In the genomic region with DNA sequence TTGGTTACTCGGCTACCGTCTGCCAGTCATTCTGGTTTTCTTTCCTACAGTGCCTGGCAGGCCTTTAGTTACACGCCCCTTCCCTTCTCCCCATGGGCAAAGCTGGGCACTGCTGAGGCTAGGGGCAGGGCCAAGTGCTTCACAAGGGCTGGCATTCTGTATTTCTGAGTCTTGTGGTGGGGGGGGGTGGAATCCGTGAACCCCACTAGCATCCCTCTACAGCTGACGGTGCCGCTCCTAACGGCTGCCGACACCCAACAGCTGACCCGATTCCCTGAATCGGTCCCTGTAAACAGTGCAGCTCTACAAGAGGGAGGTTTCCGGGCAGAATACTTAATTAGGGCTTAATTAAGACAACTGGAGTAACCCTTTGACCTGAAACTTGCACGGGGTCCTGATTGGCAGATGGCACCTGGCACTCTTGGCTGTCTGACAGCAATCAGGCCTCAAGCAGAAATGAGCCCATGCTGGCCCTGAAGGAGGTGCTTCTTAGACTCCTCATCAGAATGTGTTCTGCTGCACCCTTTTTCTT, we compare ENCODE assay signal across 11 mouse cellular contexts. TPM values are rescaled to one million over a fixed set of nuclear protein-coding genes. Genes with fewer than 3 reads are reported as not detected.
DNase-seq lines count a peak whose midpoint lies in the region; ATAC-seq and TF ChIP-seq lines count a peak whose summit lies in the region.
"Had no signal": no experiment of that assay in that cellular context is flagged by ENCODE, and none has a peak within 500 bp of the region (broad histone marks: within the 10 kb centered on the region; RNA-seq: fewer than 3 reads in every experiment).

No protein-coding gene starts in this region.

- H3K4me2 ChIP-seq in embryonic facial prominence, embryonic 12.5 days (replicated peaks), result no peak overlapping the region
- peak overlapping the region; percentile 25 for H3K4me2 ChIP-seq in hindbrain, embryonic 15.5 days
- no peak overlapping the region for H3K4me2 ChIP-seq in midbrain, postnatal 0 days (ENCODE audit: low read depth, low read length, poor library complexity, severe bottlenecking)
- H3K4me2 ChIP-seq: liver, embryonic 15.5 days; stomach, embryonic 15.5 days had no signal

- H3K9ac ChIP-seq in embryonic facial prominence, embryonic 12.5 days, result no peak overlapping the region
- H3K9ac ChIP-seq in hindbrain, embryonic 15.5 days, result no peak overlapping the region
- H3K9ac ChIP-seq in midbrain, postnatal 0 days (replicated peaks; ENCODE audit: low read length, poor library complexity, severe bottlenecking), result no peak overlapping the region
- H3K9ac ChIP-seq: liver, embryonic 15.5 days; stomach, embryonic 15.5 days had no signal

- no peak for TF ChIP-seq CTCF in midbrain, postnatal 0 days (IDR thresholded peaks at IDR 0.05)

- no peaks in the 10 kb centered on the region for H3K9me3 ChIP-seq in embryonic facial prominence, embryonic 12.5 days
- no peaks in the 10 kb centered on the region for H3K9me3 ChIP-seq in embryonic facial prominence, embryonic 10.5 days
- no peaks in the 10 kb centered on the region for H3K9me3 ChIP-seq in hindbrain, embryonic 15.5 days
- H3K9me3 ChIP-seq in midbrain, postnatal 0 days (ENCODE audit: low read length), result no peaks in the 10 kb centered on the region
- H3K9me3 ChIP-seq: liver, embryonic 15.5 days; stomach, embryonic 15.5 days had no signal

- 50% methylated on average over 12 of the region's 12 CpGs for WGBS in embryonic facial prominence, embryonic 12.5 days
- WGBS in embryonic facial prominence, embryonic 10.5 days, result 58% methylated on average over 12 of the region's 12 CpGs
- 31% methylated on average over 12 of the region's 12 CpGs for WGBS in hindbrain, embryonic 15.5 days
- WGBS in midbrain, postnatal 0 days, result 52% methylated on average over 12 of the region's 12 CpGs

- ATAC-seq in embryonic facial prominence, embryonic 12.5 days (ENCODE audit: insufficient number of reproducible peaks, insufficient read depth, low FRiP score, low TSS enrichment), result 0 out of 2 replicates have a peak, but pooled peaks have one; percentile 15
- ATAC-seq in hindbrain, embryonic 15.5 days (ENCODE audit: low FRiP score, low read depth), result peak; percentile 65
- ATAC-seq in midbrain, postnatal 0 days (ENCODE audit: low FRiP score), result peak; percentile 62
- ATAC-seq: intestine, embryonic 16.5 days had no signal

- H3K27ac ChIP-seq in embryonic facial prominence, embryonic 12.5 days, result no peak overlapping the region
- no peak overlapping the region for H3K27ac ChIP-seq in embryonic facial prominence, embryonic 10.5 days (replicated peaks)
- no peak overlapping the region for H3K27ac ChIP-seq in hindbrain, embryonic 15.5 days (replicated peaks)
- H3K27ac ChIP-seq in midbrain, postnatal 0 days (ENCODE audit: low read depth, low read length), result no peak overlapping the region
- H3K27ac ChIP-seq: liver, embryonic 15.5 days; stomach, embryonic 15.5 days had no signal

- H3K4me1 ChIP-seq in embryonic facial prominence, embryonic 12.5 days, result no peaks in the 10 kb centered on the region
- peaks cover 31% of the 10 kb centered on the region for H3K4me1 ChIP-seq in embryonic facial prominence, embryonic 10.5 days
- H3K4me1 ChIP-seq in hindbrain, embryonic 15.5 days (replicated peaks), result peaks cover 8% of the 10 kb centered on the region; the same call in 1 of the 2 replicates
- peaks cover 2% of the 10 kb centered on the region; the same call in 1 of the 2 replicates for H3K4me1 ChIP-seq in midbrain, postnatal 0 days (ENCODE audit: insufficient read depth, low read length)
- H3K4me1 ChIP-seq: stomach, embryonic 15.5 days had no signal

- H3K27me3 ChIP-seq in embryonic facial prominence, embryonic 12.5 days, result no peaks in the 10 kb centered on the region
- no peaks in the 10 kb centered on the region for H3K27me3 ChIP-seq in embryonic facial prominence, embryonic 10.5 days (replicated peaks; ENCODE audit: low read depth, poor library complexity, severe bottlenecking)
- H3K27me3 ChIP-seq in hindbrain, embryonic 15.5 days, result no peaks in the 10 kb centered on the region
- H3K27me3 ChIP-seq in midbrain, postnatal 0 days (ENCODE audit: insufficient read depth, low read length), result no peaks in the 10 kb centered on the region
- H3K27me3 ChIP-seq: liver, embryonic 15.5 days; stomach, embryonic 15.5 days had no signal

- H3K36me3 ChIP-seq in embryonic facial prominence, embryonic 12.5 days, result no peaks in the 10 kb centered on the region
- H3K36me3 ChIP-seq in embryonic facial prominence, embryonic 10.5 days (replicated peaks), result no peaks in the 10 kb centered on the region
- no peaks in the 10 kb centered on the region for H3K36me3 ChIP-seq in hindbrain, embryonic 15.5 days
- no peaks in the 10 kb centered on the region for H3K36me3 ChIP-seq in midbrain, postnatal 0 days (ENCODE audit: insufficient read depth, low read length)
- H3K36me3 ChIP-seq: liver, embryonic 15.5 days; stomach, embryonic 15.5 days had no signal

- DNase-seq in embryonic facial prominence, embryonic 10.5 days (ENCODE audit: low spot score), result no peak
- DNase-seq in brain, adult 2 months (ENCODE audit: low read depth, low spot score), result peak; percentile 29
- peak; percentile 82 for DNase-seq in midbrain, postnatal 0 days (ENCODE audit: low spot score)
- no peak for DNase-seq in thymus, postnatal 25 days
- no peak for DNase-seq in adrenal gland, postnatal 36 days
- no peak for DNase-seq in kidney, postnatal 10 days

- H3K4me3 ChIP-seq in embryonic facial prominence, embryonic 12.5 days, result no peak overlapping the region
- H3K4me3 ChIP-seq in embryonic facial prominence, embryonic 10.5 days, result no peak overlapping the region
- H3K4me3 ChIP-seq in hindbrain, embryonic 15.5 days, result no peak overlapping the region
- no peak overlapping the region for H3K4me3 ChIP-seq in midbrain, postnatal 0 days (ENCODE audit: low read depth, low read length)
- H3K4me3 ChIP-seq: liver, embryonic 15.5 days; stomach, embryonic 15.5 days had no signal

RNA-seq across cellular contexts. Expression of gene Frmpd1, which starts 24.2 kb away (rescaled TPM):
- polyA plus RNA-seq in embryonic facial prominence, embryonic 12.5 days (2016; fragmentation: Nextera tagmentation; extraction: Ambion mirVana), result 2.5 and 3.8 TPM in 2 replicates
- polyA plus RNA-seq in embryonic facial prominence, embryonic 10.5 days (2016; fragmentation: Nextera tagmentation; extraction: Ambion mirVana), result 1.9 and 2.0 TPM in 2 replicates
- 2.3 and 2.9 TPM in 2 replicates for polyA plus RNA-seq in hindbrain, embryonic 15.5 days (2015; fragmentation: Nextera tagmentation; extraction: Ambion mirVana)
- 5.9 and 9.6 TPM in 2 replicates for total RNA-seq in midbrain, postnatal 0 days (2014; rRNA removed)
- polyA plus RNA-seq in midbrain, postnatal 0 days (2015; fragmentation: Nextera tagmentation; extraction: Ambion mirVana), result 3.0 and 3.2 TPM in 2 replicates
- total RNA-seq in adrenal gland, postnatal 36 days (2021), result 1 to 10 TPM; 3.0 to 3.7 TPM

Comparison
In these comparisons a context has a peak if more than half of its experiments do, and no peak if none do; other contexts are left out.
1. ATAC-seq: peak in every context shown above with its lines; median percentile 65 in hindbrain, embryonic 15.5 days; 62 in midbrain, postnatal 0 days; 15 in embryonic facial prominence, embryonic 12.5 days.
2. DNase-seq: peak in brain, adult 2 months (single experiment) and midbrain, postnatal 0 days (single experiment); none in embryonic facial prominence, embryonic 10.5 days (single experiment), thymus, postnatal 25 days (single experiment), adrenal gland, postnatal 36 days (0 of 2) and kidney, postnatal 10 days (single experiment).